Mouse (Mus musculus): ENCODE data around the gene Olfr1337. TPM values are rescaled to one million over a fixed set of nuclear protein-coding genes. Genes with fewer than 3 reads are reported as not detected.
A peak's percentile ranks its signal among the peaks of the same experiment; 100 is the strongest.
"Not testable (repeated sequence)": the region's sequence is repeated elsewhere in the genome, so short reads cannot be mapped to it uniquely, and the experiment has no call there.

Gene Olfr1337
- not detected in 2 replicates for polyA plus RNA-seq (2015; fragmentation: Nextera tagmentation; extraction: Ambion mirVana)

DNA sequence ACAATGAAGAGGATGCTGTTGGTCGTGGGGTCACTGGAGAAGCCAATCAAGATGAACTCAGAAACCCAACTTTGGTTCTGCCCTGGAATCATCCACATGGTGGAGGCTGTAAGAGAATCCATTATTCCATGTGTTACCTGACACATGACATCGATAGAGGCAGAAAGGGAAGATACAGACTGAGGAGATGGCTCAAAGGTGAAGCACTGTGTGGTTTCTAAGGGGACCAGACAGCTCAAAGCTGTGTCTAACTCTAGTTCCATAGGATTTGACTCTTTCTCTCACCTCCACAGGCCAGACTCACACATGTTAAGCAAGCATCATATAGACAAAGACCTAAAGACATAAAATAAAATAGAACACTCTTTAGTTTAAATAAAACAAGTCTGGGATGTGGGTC is at the start of gene Olfr1337:
Gene Olfr1337 (minus strand): TSS at position 101 of the 400 bp plus-strand sequence.
- 81% methylated on average over 2 of the region's 2 CpGs for WGBS
- no peak for ATAC-seq

DNA sequence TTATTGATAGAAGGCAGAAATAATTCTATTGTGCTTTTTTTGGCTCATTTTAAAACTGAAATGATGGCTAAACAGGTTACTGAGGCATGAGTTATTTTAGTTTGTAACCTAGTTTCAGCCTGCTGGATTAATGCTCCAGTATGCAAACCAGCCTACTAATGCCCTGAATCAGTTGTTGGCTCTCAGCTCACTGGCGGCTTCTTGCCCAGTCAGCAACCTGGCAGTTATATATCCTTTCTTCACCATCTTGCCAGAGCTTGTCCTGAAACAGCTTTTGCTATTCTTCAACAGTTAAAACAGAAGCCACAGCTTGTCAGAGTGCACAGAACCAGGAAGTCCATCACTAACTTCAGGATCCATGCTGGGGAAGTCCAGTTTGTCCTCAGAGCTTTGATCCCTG is 36.5 kb upstream of the Olfr1337 start:
- no peaks in the 10 kb centered on the region for H3K4me1 ChIP-seq
- no peak overlapping the region for H3K9ac ChIP-seq
- no peaks in the 10 kb centered on the region for H3K9me3 ChIP-seq (replicated peaks)
- H3K4me3 ChIP-seq, result no peak overlapping the region
- no peak overlapping the region for H3K27ac ChIP-seq
- no peak overlapping the region for H3K4me2 ChIP-seq
- 97% methylated on average over 1 of the region's 1 CpGs for WGBS
- no peaks in the 10 kb centered on the region for H3K27me3 ChIP-seq
- no peak for ATAC-seq
- H3K36me3 ChIP-seq (ENCODE audit: poor library complexity, severe bottlenecking), result no peaks in the 10 kb centered on the region

More for the DNA sequence above, at the start of gene Olfr1337:
- Histone ChIP-seq H3K36me3 (ENCODE audit: poor library complexity, severe bottlenecking) (no peaks in the 10 kb centered on the region), H3K9ac (no peak within 1 kb of the TSS), H3K4me1 (no peaks in the 10 kb centered on the region), H3K27ac (no peak within 1 kb of the TSS), H3K4me3 (no peak within 1 kb of the TSS), H3K27me3 (no peaks in the 10 kb centered on the region), H3K9me3 (replicated peaks) (no peaks in the 10 kb centered on the region), H3K4me2 (no peak within 1 kb of the TSS)

GRCm38 (mm10) chr4:118809844-118810243 is 27.5 kb upstream of the Olfr1337 start, which contains the start of gene Olfr1335:
Gene Olfr1335 (minus strand): TSS chr4:118809944.
- Histone ChIP-seq H3K27me3 (no peaks in the 10 kb centered on the region), H3K9ac (no peak within 1 kb of the TSS), H3K4me2 (no peak within 1 kb of the TSS), H3K36me3 (ENCODE audit: poor library complexity, severe bottlenecking) (no peaks in the 10 kb centered on the region), H3K27ac (no peak within 1 kb of the TSS), H3K4me3 (no peak within 1 kb of the TSS), H3K4me1 (no peaks in the 10 kb centered on the region), H3K9me3 (replicated peaks) (no peaks in the 10 kb centered on the region)
- WGBS, result 92% methylated on average over 4 of the region's 4 CpGs
- no peak for ATAC-seq

GRCm38 (mm10) chr4:118792796-118793195 is 10.4 kb upstream of the Olfr1337 start:
- not testable (repeated sequence) for H3K9me3 ChIP-seq (replicated peaks); H3K4me2 ChIP-seq; H3K4me1 ChIP-seq; H3K9ac ChIP-seq; H3K4me3 ChIP-seq; ATAC-seq; H3K36me3 ChIP-seq (ENCODE audit: poor library complexity, severe bottlenecking); H3K27ac ChIP-seq; H3K27me3 ChIP-seq

GRCm38 (mm10) chr4:118758637-118759036 is 23.7 kb downstream of the Olfr1337 start, which contains the start of gene Olfr1338:
Gene Olfr1338 (minus strand): TSS chr4:118758737.
- H3K4me3 ChIP-seq, result no peak within 1 kb of the TSS
- 75% methylated on average over 1 of the region's 1 CpGs for WGBS

DNA sequence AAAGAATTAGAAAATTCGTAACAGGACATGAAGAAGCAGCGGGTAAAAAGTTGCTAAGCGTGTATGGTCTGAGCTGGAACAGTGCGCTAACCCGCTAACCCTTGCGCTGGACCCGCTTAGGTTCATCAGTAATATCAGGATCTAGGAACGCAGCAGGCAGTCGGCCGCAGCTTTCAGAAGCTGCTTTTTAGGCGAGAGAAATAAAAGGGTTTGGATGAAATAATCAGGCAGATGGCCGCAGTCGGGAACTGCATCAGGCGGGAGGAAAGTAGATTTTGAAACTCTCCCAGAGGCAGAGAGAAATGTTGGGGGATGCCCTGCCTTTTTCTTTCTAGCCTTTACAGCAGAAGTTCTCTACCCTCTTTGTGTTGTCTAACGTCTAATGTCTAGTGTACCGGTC is 40.5 kb downstream of the Olfr1337 start:
- Histone ChIP-seq H3K36me3 (ENCODE audit: poor library complexity, severe bottlenecking) (no peaks in the 10 kb centered on the region), H3K9me3 (replicated peaks) (0 out of 2 replicates have a peak, but pooled peaks cover 8% of the 10 kb centered on the region), H3K4me2 (peak overlapping the region; percentile 30), H3K9ac (no peak overlapping the region), H3K27me3 (peaks cover 25% of the 10 kb centered on the region; the same call in 1 of the 2 replicates), H3K4me3 (no peak overlapping the region), H3K27ac (no peak overlapping the region), H3K4me1 (peaks cover 4% of the 10 kb centered on the region; the same call in 1 of the 2 replicates)
- ATAC-seq, result no peak
- WGBS, result 2% methylated on average over 16 of the region's 16 CpGs

More at GRCm38 (mm10) chr4:118758637-118759036, 23.7 kb downstream of the Olfr1337 start, which contains the start of gene Olfr1338:
- Histone ChIP-seq H3K36me3 (ENCODE audit: poor library complexity, severe bottlenecking) (no peaks in the 10 kb centered on the region), H3K4me1 (no peaks in the 10 kb centered on the region), H3K27ac (no peak within 1 kb of the TSS), H3K9ac (no peak within 1 kb of the TSS), H3K27me3 (no peaks in the 10 kb centered on the region), H3K9me3 (replicated peaks) (no peaks in the 10 kb centered on the region), H3K4me2 (no peak within 1 kb of the TSS)
- no peak for ATAC-seq

- H3K4me1 ChIP-seq, result peaks cover 4% of the 10 kb centered on the region; the same call in 1 of the 2 replicates
- H3K27ac ChIP-seq, result no peak overlapping the region
- no peak overlapping the region for H3K4me3 ChIP-seq
- no peaks in the 10 kb centered on the region for H3K36me3 ChIP-seq (ENCODE audit: poor library complexity, severe bottlenecking)
- 2% methylated on average over 11 of the region's 11 CpGs for WGBS
- H3K9me3 ChIP-seq (replicated peaks), result 0 out of 2 replicates have a peak, but pooled peaks cover under 1% of the 10 kb centered on the region
- no peak for ATAC-seq
- no peak overlapping the region for H3K9ac ChIP-seq
- peaks cover 25% of the 10 kb centered on the region; the same call in 1 of the 2 replicates for H3K27me3 ChIP-seq
- H3K4me2 ChIP-seq, result no peak overlapping the region
These were observed 41.2 kb downstream of the Olfr1337 start for GRCm38 (mm10) chr4:118740988-118741698.

GRCm38 (mm10) chr4:118739574-118739973 is 42.8 kb downstream of the Olfr1337 start:
- 54% methylated on average over 3 of the region's 3 CpGs for WGBS
- Histone ChIP-seq H3K27me3 (peaks cover 25% of the 10 kb centered on the region; the same call in 1 of the 2 replicates), H3K9me3 (replicated peaks) (no peaks in the 10 kb centered on the region), H3K4me2 (no peak overlapping the region), H3K36me3 (ENCODE audit: poor library complexity, severe bottlenecking) (no peaks in the 10 kb centered on the region), H3K4me1 (peaks cover 4% of the 10 kb centered on the region; the same call in 1 of the 2 replicates), H3K9ac (no peak overlapping the region), H3K4me3 (no peak overlapping the region), H3K27ac (no peak overlapping the region)
- ATAC-seq, result no peak

DNA sequence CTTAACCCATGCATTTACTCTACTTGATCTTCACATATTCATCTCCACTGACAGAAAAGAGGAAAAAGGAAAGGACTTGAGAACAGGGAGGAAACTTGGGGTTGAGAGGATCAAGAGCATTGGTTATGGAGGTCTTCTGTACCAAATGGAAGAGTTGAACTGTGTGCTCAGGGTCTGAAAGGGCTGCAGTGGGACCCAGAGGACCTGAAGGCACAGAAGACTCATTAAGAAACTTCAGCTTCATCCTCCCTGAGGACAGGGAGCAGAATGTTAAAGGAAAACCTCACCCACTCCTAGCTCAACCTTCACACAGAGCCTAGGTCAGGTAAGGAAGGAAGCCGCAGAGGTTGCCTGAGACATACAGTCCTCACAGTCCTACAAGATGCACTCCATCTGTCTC is 50.5 kb downstream of the Olfr1337 start, which contains the start of gene Olfr1339:
Gene Olfr1339 (plus strand): TSS at position 301 of the 400 bp plus-strand sequence.
- WGBS, result 100% methylated on average over 1 of the region's 1 CpGs
- Histone ChIP-seq H3K4me1 (no peaks in the 10 kb centered on the region), H3K27ac (no peak within 1 kb of the TSS), H3K4me3 (no peak within 1 kb of the TSS), H3K36me3 (ENCODE audit: poor library complexity, severe bottlenecking) (no peaks in the 10 kb centered on the region), H3K27me3 (no peaks in the 10 kb centered on the region), H3K9me3 (replicated peaks) (no peaks in the 10 kb centered on the region), H3K9ac (no peak within 1 kb of the TSS), H3K4me2 (no peak within 1 kb of the TSS)
- no peak for ATAC-seq

Other genes starting within 250 kb of the Olfr1337 start
- gene Tmem125, start 238.5 kb downstream of the Olfr1337 start, polyA plus RNA-seq (2015; fragmentation: Nextera tagmentation; extraction: Ambion mirVana), result not detected in 2 replicates
- 0.78 and 0.90 TPM in 2 replicates for gene Cfap57, start 161.8 kb downstream of the Olfr1337 start, polyA plus RNA-seq (2015; fragmentation: Nextera tagmentation; extraction: Ambion mirVana)
- gene Ebna1bp2, start 161.8 kb downstream of the Olfr1337 start, polyA plus RNA-seq (2015; fragmentation: Nextera tagmentation; extraction: Ambion mirVana), result 147 and 168 TPM in 2 replicates
- gene Olfr62, start 123.6 kb downstream of the Olfr1337 start, polyA plus RNA-seq (2015; fragmentation: Nextera tagmentation; extraction: Ambion mirVana), result not detected in 2 replicates
- gene Olfr1342, start 89.8 kb downstream of the Olfr1337 start, polyA plus RNA-seq (2015; fragmentation: Nextera tagmentation; extraction: Ambion mirVana), result not detected in 2 replicates
- gene Olfr1341, start 79.1 kb downstream of the Olfr1337 start, polyA plus RNA-seq (2015; fragmentation: Nextera tagmentation; extraction: Ambion mirVana), result not detected in 2 replicates
- gene Olfr1340, start 62.4 kb downstream of the Olfr1337 start, polyA plus RNA-seq (2015; fragmentation: Nextera tagmentation; extraction: Ambion mirVana), result not detected in 2 replicates
- not detected in 2 replicates for gene Olfr1339, start 50.4 kb downstream of the Olfr1337 start, polyA plus RNA-seq (2015; fragmentation: Nextera tagmentation; extraction: Ambion mirVana)
- gene Olfr1338, start 23.8 kb downstream of the Olfr1337 start, polyA plus RNA-seq (2015; fragmentation: Nextera tagmentation; extraction: Ambion mirVana), result not detected in 2 replicates
- gene Olfr1335, start 27.4 kb upstream of the Olfr1337 start, polyA plus RNA-seq (2015; fragmentation: Nextera tagmentation; extraction: Ambion mirVana), result not detected in 2 replicates
- gene Olfr1333, start 53.7 kb upstream of the Olfr1337 start, polyA plus RNA-seq (2015; fragmentation: Nextera tagmentation; extraction: Ambion mirVana), result not detected in 2 replicates
- not detected in 2 replicates for gene Olfr1331, start 82.1 kb upstream of the Olfr1337 start, polyA plus RNA-seq (2015; fragmentation: Nextera tagmentation; extraction: Ambion mirVana)
- gene Olfr1330, start 106.0 kb upstream of the Olfr1337 start, polyA plus RNA-seq (2015; fragmentation: Nextera tagmentation; extraction: Ambion mirVana), result 0.04 TPM in 1 of 2 replicates, not detected in the other
- gene Olfr1329, start 134.9 kb upstream of the Olfr1337 start, polyA plus RNA-seq (2015; fragmentation: Nextera tagmentation; extraction: Ambion mirVana), result not detected in 2 replicates
- gene Olfr1328, start 156.0 kb upstream of the Olfr1337 start, polyA plus RNA-seq (2015; fragmentation: Nextera tagmentation; extraction: Ambion mirVana), result not detected in 2 replicates
- gene Lao1, start 179.0 kb upstream of the Olfr1337 start, polyA plus RNA-seq (2015; fragmentation: Nextera tagmentation; extraction: Ambion mirVana), result not detected in 2 replicates